Mouse (Mus musculus): ENCODE results near the gene Saxo2.

DNA sequence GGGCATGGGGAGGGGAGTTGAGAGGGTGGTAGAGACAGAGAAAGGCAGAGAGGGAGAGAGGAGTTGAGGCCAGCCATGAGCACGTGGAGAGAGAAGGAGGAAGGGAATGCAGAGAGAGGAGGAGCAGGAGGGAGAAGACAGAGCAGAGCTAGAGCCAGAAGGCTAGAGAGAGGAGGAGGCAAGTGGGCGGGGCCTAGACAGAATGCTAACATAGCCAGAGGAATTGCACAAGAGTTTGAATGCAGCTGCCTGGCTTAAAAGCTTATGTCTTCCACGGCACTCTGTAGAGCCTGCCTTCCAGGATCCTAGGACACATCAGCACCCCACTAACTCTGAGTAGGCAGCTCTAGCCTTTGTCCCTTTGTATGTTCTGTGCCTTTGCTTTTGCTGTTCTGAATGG is 40.4 kb upstream of the Saxo2 start:
- TF ChIP-seq POLR2A (IDR thresholded peaks at IDR 0.05; ENCODE audit: control insufficient read depth, low read depth, low read length) (no peak), CTCF (IDR thresholded peaks at IDR 0.05; ENCODE audit: control insufficient read depth, insufficient read depth, insufficient replicate concordance, low read depth, low read length) (no peak)

Measured in testis, adult 2 months (tissue).